20 mouse cellular contexts compared by ENCODE assay signal in genomic region chr2:168563184-168563583, GRCm38 (mm10). TPM values are rescaled to one million over a fixed set of nuclear protein-coding genes. Genes with fewer than 3 reads are reported as not detected.
DNase-seq lines count a peak whose midpoint lies in the region; ATAC-seq and TF ChIP-seq lines count a peak whose summit lies in the region.
"Had no signal": no experiment of that assay in that cellular context is flagged by ENCODE, and none has a peak within 500 bp of the region (broad histone marks: within the 10 kb centered on the region; RNA-seq: fewer than 3 reads in every experiment).

No protein-coding gene starts in this region.

- peaks cover 27% of the 10 kb centered on the region for H3K36me3 ChIP-seq in heart, embryonic 12.5 days
- no peaks in the 10 kb centered on the region for H3K36me3 ChIP-seq in lung, embryonic 14.5 days (ENCODE audit: insufficient read depth)
- no peaks in the 10 kb centered on the region for H3K36me3 ChIP-seq in limb, embryonic 10.5 days
- H3K36me3 ChIP-seq in midbrain, embryonic 11.5 days (ENCODE audit: control insufficient read depth, insufficient read depth, low read length) = no peaks in the 10 kb centered on the region
- H3K36me3 ChIP-seq: forebrain, embryonic 12.5 days; G1E; intestine, embryonic 15.5 days; neural tube, embryonic 15.5 days had no signal

- TF ChIP-seq CTCF in lung, embryonic 14.5 days (IDR thresholded peaks at IDR 0.05; ENCODE audit: low read depth) = no peak

- H3K4me2 ChIP-seq in heart, embryonic 12.5 days = peak overlapping the region; percentile 13; the same call in 1 of the 2 replicates
- H3K4me2 ChIP-seq in lung, embryonic 14.5 days = peak overlapping the region; percentile 1; the same call in 1 of the 2 replicates
- no peak overlapping the region for H3K4me2 ChIP-seq in midbrain, embryonic 11.5 days
- H3K4me2 ChIP-seq: embryonic facial prominence, embryonic 13.5 days; forebrain, embryonic 12.5 days; intestine, embryonic 15.5 days; limb, embryonic 15.5 days; neural tube, embryonic 15.5 days had no signal

- no peaks in the 10 kb centered on the region for H3K9me3 ChIP-seq in heart, embryonic 12.5 days (replicated peaks)
- H3K9me3 ChIP-seq in lung, embryonic 14.5 days (ENCODE audit: low read depth, low read length) = no peaks in the 10 kb centered on the region
- H3K9me3 ChIP-seq in limb, embryonic 10.5 days (replicated peaks) = no peaks in the 10 kb centered on the region
- H3K9me3 ChIP-seq in midbrain, embryonic 11.5 days (ENCODE audit: control insufficient read depth, low read length) = no peaks in the 10 kb centered on the region
- H3K9me3 ChIP-seq: embryonic facial prominence, embryonic 13.5 days; forebrain, embryonic 12.5 days; limb, embryonic 15.5 days; neural tube, embryonic 15.5 days had no signal

- DNase-seq in heart, postnatal 4 days = no peak
- peak; percentile 63 for DNase-seq in lung, embryonic 14.5 days
- no peak for DNase-seq in lung, postnatal 4 days
- no peak for DNase-seq in limb, embryonic 10.5 days (ENCODE audit: low spot score)
- DNase-seq in midbrain, embryonic 11.5 days (ENCODE audit: low spot score, missing footprints) = no peak
- no peak for DNase-seq in urinary bladder, adult 2 months (ENCODE audit: low spot score)
- DNase-seq: adrenal gland, postnatal 10 days; cerebellum, postnatal 10 days; kidney, postnatal 4 days; right cerebral cortex, adult 18-20 months; spleen, adult 18-20 months had no signal

- no peak overlapping the region for H3K9ac ChIP-seq in heart, embryonic 12.5 days
- H3K9ac ChIP-seq in lung, embryonic 14.5 days = no peak overlapping the region
- H3K9ac ChIP-seq in midbrain, embryonic 11.5 days (ENCODE audit: low read length) = no peak overlapping the region
- H3K9ac ChIP-seq: embryonic facial prominence, embryonic 13.5 days; forebrain, embryonic 12.5 days; intestine, embryonic 15.5 days; limb, embryonic 15.5 days; neural tube, embryonic 15.5 days had no signal

- peaks cover 60% of the 10 kb centered on the region for H3K4me1 ChIP-seq in heart, embryonic 12.5 days (replicated peaks)
- peaks cover 16% of the 10 kb centered on the region; the same call in 1 of the 2 replicates for H3K4me1 ChIP-seq in lung, embryonic 14.5 days (ENCODE audit: insufficient read depth)
- H3K4me1 ChIP-seq in limb, embryonic 10.5 days = peaks cover 33% of the 10 kb centered on the region
- H3K4me1 ChIP-seq in midbrain, embryonic 11.5 days (ENCODE audit: control insufficient read depth, insufficient read depth, low read length) = peaks cover 2% of the 10 kb centered on the region; the same call in 1 of the 2 replicates
- H3K4me1 ChIP-seq: forebrain, embryonic 12.5 days; neural tube, embryonic 15.5 days had no signal

- H3K27me3 ChIP-seq in heart, embryonic 12.5 days (replicated peaks) = peaks cover 20% of the 10 kb centered on the region
- no peaks in the 10 kb centered on the region for H3K27me3 ChIP-seq in lung, embryonic 14.5 days (ENCODE audit: insufficient read depth, low read length)
- peaks cover 33% of the 10 kb centered on the region; the same call in 1 of the 2 replicates for H3K27me3 ChIP-seq in limb, embryonic 10.5 days (ENCODE audit: low read depth, poor library complexity, severe bottlenecking)
- no peaks in the 10 kb centered on the region for H3K27me3 ChIP-seq in midbrain, embryonic 11.5 days (ENCODE audit: control insufficient read depth, insufficient read depth, low read length)
- H3K27me3 ChIP-seq: embryonic facial prominence, embryonic 13.5 days; intestine, embryonic 15.5 days; limb, embryonic 15.5 days; neural tube, embryonic 15.5 days had no signal

- 13% methylated on average over 12 of the region's 12 CpGs for WGBS in heart, embryonic 12.5 days
- 8% methylated on average over 12 of the region's 12 CpGs for WGBS in lung, embryonic 14.5 days
- WGBS in limb, embryonic 10.5 days = 26% methylated on average over 12 of the region's 12 CpGs
- 46% methylated on average over 12 of the region's 12 CpGs for WGBS in midbrain, embryonic 11.5 days

- ATAC-seq in heart, embryonic 12.5 days (ENCODE audit: insufficient number of reproducible peaks, low FRiP score) = peak; percentile 50
- ATAC-seq in lung, embryonic 14.5 days (ENCODE audit: insufficient read depth) = peak; percentile 22; the same call in 1 of the 2 replicates
- peak; percentile 63 for ATAC-seq in common myeloid progenitor, adult 5-6 weeks (replicated peaks; ENCODE audit: low read depth, poor library complexity, severe bottlenecking)
- ATAC-seq in midbrain, embryonic 11.5 days (ENCODE audit: low FRiP score) = no peak
- ATAC-seq: intestine, embryonic 15.5 days had no signal

- no peak overlapping the region for H3K27ac ChIP-seq in heart, embryonic 12.5 days (ENCODE audit: poor library complexity, severe bottlenecking)
- no peak overlapping the region for H3K27ac ChIP-seq in lung, embryonic 14.5 days (ENCODE audit: low read depth)
- H3K27ac ChIP-seq in limb, embryonic 10.5 days = peak overlapping the region; percentile 4
- no peak overlapping the region for H3K27ac ChIP-seq in midbrain, embryonic 11.5 days (ENCODE audit: low read depth, low read length)
- H3K27ac ChIP-seq: forebrain, embryonic 12.5 days; intestine, embryonic 15.5 days; left cerebral cortex, adult 2 months; limb, embryonic 15.5 days; neural tube, embryonic 15.5 days had no signal

- no peak overlapping the region for H3K4me3 ChIP-seq in heart, embryonic 12.5 days
- no peak overlapping the region for H3K4me3 ChIP-seq in lung, embryonic 14.5 days (ENCODE audit: low read depth, low read length)
- H3K4me3 ChIP-seq in limb, embryonic 10.5 days = 0 out of 2 replicates have a peak overlapping the region, but pooled peaks have one; percentile 6
- no peak overlapping the region for H3K4me3 ChIP-seq in midbrain, embryonic 11.5 days (ENCODE audit: low read depth, low read length)
- H3K4me3 ChIP-seq: embryonic facial prominence, embryonic 13.5 days; forebrain, embryonic 12.5 days; intestine, embryonic 15.5 days; left cerebral cortex, adult 2 months; limb, embryonic 15.5 days; neural tube, embryonic 15.5 days had no signal

RNA-seq across cellular contexts. Expression of gene Nfatc2, which starts 38.3 kb away (rescaled TPM):
- 9.9 and 12.5 TPM in 2 replicates for polyA plus RNA-seq in heart, embryonic 12.5 days (2016; fragmentation: Nextera tagmentation; extraction: Ambion mirVana)
- 10 to 100 TPM; 18.8 to 21.3 TPM for total RNA-seq in heart, postnatal 4 days (2021)
- 2.1 and 2.3 TPM in 2 replicates for polyA plus RNA-seq in lung, embryonic 14.5 days (2014; fragmentation: Nextera tagmentation; extraction: Ambion mirVana)
- 1.3 TPM in 2 replicates for total RNA-seq in common myeloid progenitor, adult 5-6 weeks (2017)
- 1.0 and 3.2 TPM in 2 replicates for polyA plus RNA-seq in limb, embryonic 10.5 days (2016; fragmentation: Nextera tagmentation; extraction: Ambion mirVana)
- 0.66 and 0.72 TPM in 2 replicates for polyA plus RNA-seq in midbrain, embryonic 11.5 days (2014; fragmentation: Nextera tagmentation; extraction: Ambion mirVana)
- polyA plus RNA-seq in urinary bladder, adult 2 months (2012; rRNA removed) = 2.4 and 4.9 TPM in 2 replicates
- polyA plus RNA-seq: G1E had no signal
